Mouse (Mus musculus) midbrain, embryonic 13.5 days (tissue): ENCODE data around the gene Tysnd1. TPM values are rescaled to one million over a fixed set of nuclear protein-coding genes. Genes with fewer than 3 reads are reported as not detected.

Experiments
- ATAC-seq: fragments of 200-750 bp; cut with Nextera tagmentation; 2 replicates; pipeline ENCODE4 v1.8.0; 2017; ENCODE audit warnings: mild to moderate bottlenecking, moderate TSS enrichment, moderate library complexity
- H3K27ac ChIP-seq: fragments of 300-500 bp; sonication (generic); 2 replicates; pipeline ENCODE4 v1.5.1; 2015; ENCODE audit warnings: inconsistent platforms, mild to moderate bottlenecking, moderate library complexity
- H3K27me3 ChIP-seq: fragments of 300-500 bp; sonication (generic); 2 replicates; pipeline ENCODE4 v1.6.1; 2015; ENCODE audit warnings: mild to moderate bottlenecking, inconsistent platforms
- H3K36me3 ChIP-seq: fragments of 300-500 bp; sonication (generic); 2 replicates; pipeline ENCODE4 v1.6.1; 2015; ENCODE audit warnings: mild to moderate bottlenecking, inconsistent platforms
- H3K4me1 ChIP-seq: fragments of 300-500 bp; sonication (generic); replicated peaks from 2 replicates; pipeline ENCODE4 v1.6.1; 2015; ENCODE audit warnings: inconsistent platforms
- H3K4me2 ChIP-seq: fragments of 300-500 bp; sonication (generic); replicated peaks from 2 replicates; pipeline ENCODE4 v1.6.1; 2015; ENCODE audit warnings: moderate library complexity, mild to moderate bottlenecking, inconsistent platforms
- H3K4me3 ChIP-seq: fragments of 300-500 bp; sonication (generic); replicated peaks from 2 replicates; pipeline ENCODE4 v1.5.1; 2015; ENCODE audit warnings: mild to moderate bottlenecking, inconsistent platforms
- H3K9ac ChIP-seq: fragments of 300-500 bp; sonication (generic); replicated peaks from 2 replicates; pipeline ENCODE4 v1.6.1; 2015; ENCODE audit warnings: mild to moderate bottlenecking, inconsistent platforms
- H3K9me3 ChIP-seq: fragments of 300-500 bp; sonication (generic); 2 replicates; pipeline ENCODE4 v1.6.1; 2016; ENCODE audit warnings: mild to moderate bottlenecking, inconsistent platforms
- WGBS: fragments of 180-500 bp; shearing (Covaris S2); methylation state at CpG from one replicate; pipeline ENCODE4 v1.1.7; 2015; 5-methylcytosine and 5-hydroxymethylcytosine counted together
- polyA plus RNA-seq: library from polyadenylated mRNA; unstranded; fragments of >200 nt; fragmentation: Nextera tagmentation; extraction: Ambion mirVana; gene quantifications from 2 replicates; pipeline ENCODE4 v1.2.1, GENCODE M21; 2015

Tysnd1 gene
- polyA plus RNA-seq, 1 experiment from 2014 or later: 24.9 TPM

- Histone ChIP-seq H3K9ac (no peak overlapping the region), H3K4me1 (peaks cover 10% of the 10 kb centered on the region), H3K4me2 (no peak overlapping the region), H3K27me3 (peaks cover 22% of the 10 kb centered on the region; the same call in 1 of the 2 replicates), H3K4me3 (no peak overlapping the region), H3K27ac (no peak overlapping the region), H3K36me3 (no peaks in the 10 kb centered on the region), H3K9me3 (no peaks in the 10 kb centered on the region)
- no peak for ATAC-seq
- WGBS: 92% methylated on average over 12 of the region's 12 CpGs
Observed at GRCm38 (mm10) chr10:61717406-61718296, 22.3 kb downstream of the Tysnd1 start.

- Histone ChIP-seq H3K27me3 (peaks cover 12% of the 10 kb centered on the region; the same call in 1 of the 2 replicates), H3K4me1 (peaks cover 7% of the 10 kb centered on the region), H3K4me3 (no peak overlapping the region), H3K27ac (no peak overlapping the region), H3K4me2 (no peak overlapping the region), H3K9me3 (no peaks in the 10 kb centered on the region), H3K36me3 (no peaks in the 10 kb centered on the region), H3K9ac (no peak overlapping the region)
- WGBS: 88% methylated on average over 7 of the region's 7 CpGs
- no peak for ATAC-seq
Observed at GRCm38 (mm10) chr10:61720331-61720730, 25.0 kb downstream of the Tysnd1 start.

GRCm38 (mm10) chr10:61722215-61722614 is 26.9 kb downstream of the Tysnd1 start:
- no peak for ATAC-seq
- H3K9me3 ChIP-seq: no peaks in the 10 kb centered on the region
- H3K27me3 ChIP-seq: no peaks in the 10 kb centered on the region
- H3K27ac ChIP-seq: no peak overlapping the region
- H3K4me2 ChIP-seq: no peak overlapping the region
- no peaks in the 10 kb centered on the region for H3K36me3 ChIP-seq
- H3K4me1 ChIP-seq: no peaks in the 10 kb centered on the region
- 84% methylated on average over 3 of the region's 3 CpGs for WGBS
- H3K9ac ChIP-seq: no peak overlapping the region
- H3K4me3 ChIP-seq: no peak overlapping the region

GRCm38 (mm10) chr10:61723271-61723670 is 28.0 kb downstream of the Tysnd1 start:
- ATAC-seq: no peak
- 76% methylated on average over 6 of the region's 6 CpGs for WGBS
- no peaks in the 10 kb centered on the region for H3K36me3 ChIP-seq
- no peaks in the 10 kb centered on the region for H3K4me1 ChIP-seq
- no peak overlapping the region for H3K27ac ChIP-seq
- H3K4me3 ChIP-seq: no peak overlapping the region
- no peaks in the 10 kb centered on the region for H3K9me3 ChIP-seq
- H3K27me3 ChIP-seq: no peaks in the 10 kb centered on the region
- H3K9ac ChIP-seq: no peak overlapping the region
- H3K4me2 ChIP-seq: no peak overlapping the region

GRCm38 (mm10) chr10:61729181-61729580 is 33.9 kb downstream of the Tysnd1 start:
- Histone ChIP-seq H3K9me3 (no peaks in the 10 kb centered on the region), H3K36me3 (no peaks in the 10 kb centered on the region), H3K27ac (no peak overlapping the region), H3K4me2 (no peak overlapping the region), H3K4me3 (no peak overlapping the region), H3K4me1 (no peaks in the 10 kb centered on the region), H3K27me3 (no peaks in the 10 kb centered on the region), H3K9ac (no peak overlapping the region)
- WGBS: 83% methylated on average over 11 of the region's 11 CpGs
- ATAC-seq: no peak

GRCm38 (mm10) chr10:61730171-61730570 is 34.9 kb downstream of the Tysnd1 start:
- Histone ChIP-seq H3K27ac (no peak overlapping the region), H3K9me3 (no peaks in the 10 kb centered on the region), H3K9ac (no peak overlapping the region), H3K4me2 (no peak overlapping the region), H3K27me3 (no peaks in the 10 kb centered on the region), H3K4me1 (no peaks in the 10 kb centered on the region), H3K36me3 (no peaks in the 10 kb centered on the region), H3K4me3 (no peak overlapping the region)
- 97% methylated on average over 6 of the region's 6 CpGs for WGBS
- no peak for ATAC-seq

GRCm38 (mm10) chr10:61734377-61734776 is 39.1 kb downstream of the Tysnd1 start:
- Histone ChIP-seq H3K4me1 (no peaks in the 10 kb centered on the region), H3K36me3 (peaks cover 31% of the 10 kb centered on the region), H3K9ac (no peak overlapping the region), H3K27ac (no peak overlapping the region), H3K27me3 (no peaks in the 10 kb centered on the region), H3K9me3 (no peaks in the 10 kb centered on the region), H3K4me3 (no peak overlapping the region), H3K4me2 (no peak overlapping the region)
- ATAC-seq: no peak
- 37% methylated on average over 3 of the region's 3 CpGs for WGBS

GRCm38 (mm10) chr10:61736671-61737078 is 41.4 kb downstream of the Tysnd1 start:
- ATAC-seq: 0 out of 2 replicates have a peak, but pooled peaks have one; percentile 20
- WGBS: 76% methylated on average over 10 of the region's 10 CpGs
- H3K27me3 ChIP-seq: no peaks in the 10 kb centered on the region
- H3K27ac ChIP-seq: peak overlapping the region; percentile 19; the same call in 1 of the 2 replicates
- H3K4me3 ChIP-seq: no peak overlapping the region
- no peaks in the 10 kb centered on the region for H3K9me3 ChIP-seq
- no peak overlapping the region for H3K9ac ChIP-seq
- H3K36me3 ChIP-seq: peaks cover 54% of the 10 kb centered on the region
- no peaks in the 10 kb centered on the region for H3K4me1 ChIP-seq
- no peak overlapping the region for H3K4me2 ChIP-seq

GRCm38 (mm10) chr10:61737537-61737936 is 42.2 kb downstream of the Tysnd1 start:
- Histone ChIP-seq H3K4me1 (no peaks in the 10 kb centered on the region), H3K9ac (no peak overlapping the region), H3K27me3 (no peaks in the 10 kb centered on the region), H3K4me3 (no peak overlapping the region), H3K9me3 (no peaks in the 10 kb centered on the region), H3K4me2 (no peak overlapping the region), H3K36me3 (peaks cover 62% of the 10 kb centered on the region), H3K27ac (no peak overlapping the region)
- WGBS: 93% methylated on average over 1 of the region's 1 CpGs
- ATAC-seq: no peak

- Histone ChIP-seq H3K27ac (no peak overlapping the region), H3K4me2 (no peak overlapping the region), H3K36me3 (peaks cover 68% of the 10 kb centered on the region), H3K27me3 (no peaks in the 10 kb centered on the region), H3K9me3 (no peaks in the 10 kb centered on the region), H3K4me1 (no peaks in the 10 kb centered on the region), H3K9ac (no peak overlapping the region), H3K4me3 (no peak overlapping the region)
- no peak for ATAC-seq
- WGBS: 91% methylated on average over 4 of the region's 4 CpGs
Observed at GRCm38 (mm10) chr10:61738126-61738525, 42.8 kb downstream of the Tysnd1 start.

GRCm38 (mm10) chr10:61741306-61741705 is 46.0 kb downstream of the Tysnd1 start:
- 87% methylated on average over 1 of the region's 1 CpGs for WGBS
- Histone ChIP-seq H3K27me3 (no peaks in the 10 kb centered on the region), H3K9me3 (0 out of 2 replicates have a peak, but pooled peaks cover 3% of the 10 kb centered on the region), H3K36me3 (peaks cover 100% of the 10 kb centered on the region), H3K4me3 (no peak overlapping the region), H3K4me2 (no peak overlapping the region), H3K9ac (no peak overlapping the region), H3K4me1 (no peaks in the 10 kb centered on the region), H3K27ac (no peak overlapping the region)
- ATAC-seq: no peak

GRCm38 (mm10) chr10:61741873-61742272 is 46.6 kb downstream of the Tysnd1 start:
- peaks cover 100% of the 10 kb centered on the region for H3K36me3 ChIP-seq
- no peak for ATAC-seq
- no peak overlapping the region for H3K27ac ChIP-seq
- H3K27me3 ChIP-seq: no peaks in the 10 kb centered on the region
- H3K9me3 ChIP-seq: 0 out of 2 replicates have a peak, but pooled peaks cover 3% of the 10 kb centered on the region
- H3K4me2 ChIP-seq: no peak overlapping the region
- no peak overlapping the region for H3K4me3 ChIP-seq
- H3K9ac ChIP-seq: no peak overlapping the region
- WGBS: 88% methylated on average over 4 of the region's 4 CpGs
- H3K4me1 ChIP-seq: no peaks in the 10 kb centered on the region
